Mouse (Mus musculus) adrenal gland (tissue): Measurements from ENCODE around the gene Osbpl5.

Experiments
- intact Hi-C: fragments of 180-260 bp; cut with DNase I; formaldehyde crosslinking; loops from one replicate; pipeline ENCODE4 v1.15.1; 2025

The Osbpl5 gene

DNA sequence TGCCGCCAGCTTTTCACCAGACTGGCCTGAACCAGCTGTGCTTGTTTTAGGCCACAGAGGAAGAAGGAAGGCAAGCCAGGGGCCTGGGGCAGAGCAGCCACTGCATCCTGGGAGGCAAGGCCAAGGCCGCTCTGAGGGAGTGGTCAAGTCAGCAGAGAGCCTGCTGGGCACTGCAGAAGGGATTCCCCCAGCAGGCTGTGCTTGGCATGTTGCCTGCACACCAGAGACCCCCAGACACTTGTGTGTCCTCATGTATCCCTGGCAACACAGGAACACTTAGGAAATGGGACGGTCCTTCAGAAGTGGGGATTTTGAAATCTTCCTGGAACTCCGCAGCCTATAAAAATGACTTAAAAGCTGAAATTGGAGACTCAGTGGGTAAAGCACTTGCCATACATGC is 44.8 kb downstream of the Osbpl5 start:
- intact Hi-C loops, result no loop called here

- intact Hi-C loops, result no loop called here
Measured at GRCm38 (mm10) chr7:143711381-143711780, 45.4 kb downstream of the Osbpl5 start.

- intact Hi-C loops, result no loop called here
Measured at GRCm38 (mm10) chr7:143709395-143709794, 47.4 kb downstream of the Osbpl5 start.

GRCm38 (mm10) chr7:143706697-143707438 is 49.9 kb downstream of the Osbpl5 start:
- intact Hi-C loops, result loop anchor here (1.0 kb wide), 1 partner anchor 41 kb away; no protein-coding TSS in a partner anchor

DNA sequence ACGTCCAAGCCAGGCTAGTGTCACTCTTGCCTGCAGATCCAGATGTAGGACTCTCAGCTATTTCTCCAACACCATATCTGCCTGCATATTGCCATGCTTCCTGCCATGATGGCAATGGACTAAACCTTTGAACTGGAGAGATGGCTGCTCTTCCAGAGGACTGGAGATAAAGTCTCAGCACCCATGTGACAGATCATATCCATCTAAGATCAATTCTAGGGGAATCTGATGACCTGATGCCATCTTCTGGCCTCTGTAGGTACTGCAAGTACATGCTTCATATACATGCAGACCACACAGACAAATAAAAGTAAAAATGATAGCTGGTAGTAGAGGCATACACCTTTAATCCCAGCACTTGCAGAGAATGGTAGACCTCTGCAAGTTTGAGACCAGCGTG is 60.6 kb downstream of the Osbpl5 start:
- intact Hi-C loops, result no loop called here

DNA sequence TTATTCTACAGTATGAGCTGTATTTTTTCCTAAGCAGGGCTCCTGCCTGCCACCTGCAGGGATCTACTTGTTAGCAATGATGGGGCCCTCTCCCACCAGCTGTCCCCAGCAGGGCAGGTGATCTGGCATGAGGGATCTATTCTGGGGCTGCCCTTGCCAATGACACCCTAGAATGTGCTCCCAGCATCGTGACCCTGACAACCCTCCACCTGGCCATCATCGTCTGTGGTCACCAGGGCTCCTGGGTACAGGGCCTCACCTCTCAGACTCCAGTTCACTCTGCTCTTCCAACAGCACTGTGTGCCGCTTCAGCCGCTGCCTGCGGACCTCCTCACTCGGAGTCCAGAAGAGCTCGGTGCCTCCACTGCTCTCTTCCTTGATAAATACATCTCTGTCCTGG is 62.2 kb downstream of the Osbpl5 start:
- intact Hi-C loops, result loop anchor here (1.0 kb wide), 1 partner anchor 110 kb away; no protein-coding TSS in a partner anchor

DNA sequence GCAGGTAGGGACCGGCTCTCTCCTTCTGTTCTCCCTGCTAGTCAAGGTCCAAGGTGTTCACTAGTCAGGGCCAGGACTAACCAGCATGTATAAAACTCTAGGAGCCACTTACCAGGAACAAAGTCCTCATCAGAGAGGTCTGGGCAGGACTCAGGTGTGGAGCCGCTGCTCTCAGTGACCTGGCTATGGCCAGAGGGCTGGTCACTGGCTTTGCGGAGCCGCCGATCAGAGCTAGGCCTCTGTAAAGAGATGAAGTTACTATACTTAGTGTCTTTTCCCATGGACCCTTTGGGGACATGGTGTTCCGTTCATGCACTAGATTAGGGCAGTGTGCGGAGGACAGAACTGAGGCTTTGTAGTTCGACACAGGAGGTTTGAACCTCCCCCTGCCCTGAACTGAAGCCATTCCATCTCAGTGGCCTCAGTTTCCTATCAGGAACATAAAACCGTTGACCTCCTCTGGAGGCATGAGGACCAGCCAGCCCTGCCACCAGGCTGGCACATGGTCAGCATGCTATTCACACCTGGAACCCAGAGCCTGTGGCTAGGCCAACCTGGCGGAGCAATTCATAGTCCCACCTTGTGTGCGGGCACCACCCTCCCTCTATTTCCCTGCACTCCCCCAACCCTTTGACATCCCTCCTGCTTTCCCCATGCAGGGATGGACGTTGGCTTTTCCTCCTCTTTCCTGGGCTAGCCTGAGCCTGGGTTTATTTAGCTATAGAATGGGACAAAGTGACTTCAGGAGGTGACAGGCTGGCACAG is 63.9 kb downstream of the Osbpl5 start:
- intact Hi-C loops, result no loop called here

DNA sequence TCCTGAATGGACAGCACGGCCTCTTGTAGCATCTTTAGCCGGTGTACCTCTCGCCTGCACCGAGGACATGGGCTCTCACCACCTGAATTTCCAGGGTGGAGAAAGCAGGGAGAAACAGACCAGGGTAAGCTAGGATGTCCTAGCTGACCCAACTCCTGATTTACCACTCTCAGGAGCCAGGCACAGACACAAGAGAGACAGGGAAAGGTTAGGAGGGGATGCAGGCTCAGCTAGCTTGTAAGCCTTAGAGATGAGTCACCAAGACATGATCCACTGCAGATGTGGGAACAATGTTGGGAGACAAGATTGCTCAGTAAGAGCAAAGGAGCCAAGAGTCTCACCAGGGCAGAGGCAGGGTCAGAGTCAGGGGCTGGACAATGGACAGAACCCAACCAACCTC is 64.9 kb downstream of the Osbpl5 start:
- intact Hi-C loops, result no loop called here

DNA sequence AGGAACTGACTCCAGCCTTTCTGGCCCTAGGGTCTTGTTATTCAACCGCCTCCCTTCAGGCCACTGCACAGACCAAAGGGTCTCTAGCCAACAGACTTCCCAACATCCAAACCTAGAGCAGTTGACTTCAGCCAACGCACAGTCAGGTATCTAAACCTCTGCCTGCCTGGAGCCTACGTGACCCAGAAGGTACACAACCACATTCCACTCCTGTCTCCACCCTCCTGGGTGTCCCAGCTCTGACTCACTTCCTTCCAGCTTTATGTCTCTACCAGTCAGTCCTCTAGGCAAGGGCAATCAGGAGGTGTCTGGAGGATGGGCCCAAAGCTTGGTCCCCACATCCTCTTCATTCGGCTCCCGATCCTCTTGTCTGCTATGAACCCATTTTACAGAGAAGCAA is 65.6 kb downstream of the Osbpl5 start:
- intact Hi-C loops, result no loop called here

GRCm38 (mm10) chr7:143689946-143690345 is 66.8 kb downstream of the Osbpl5 start:
- intact Hi-C loops, result no loop called here

DNA sequence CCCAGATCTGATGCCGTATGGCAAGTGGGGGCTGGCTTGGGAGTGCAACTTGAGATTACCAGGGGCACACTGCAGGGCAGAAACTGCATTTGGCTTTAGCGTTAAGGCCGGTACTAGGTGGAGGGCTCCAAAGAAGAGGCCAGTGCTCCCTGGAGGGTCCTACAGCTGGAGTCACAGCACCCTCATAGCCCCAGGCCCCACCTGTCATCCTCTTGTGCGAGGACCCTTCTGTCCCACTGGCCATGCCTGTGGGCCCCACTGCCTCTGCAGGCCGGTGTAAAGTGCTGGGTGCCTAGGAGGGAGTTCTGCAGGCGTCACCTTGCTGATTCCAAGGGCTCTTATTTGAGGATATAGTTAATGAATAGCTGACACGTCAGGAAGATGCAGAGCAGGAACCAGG is 67.3 kb downstream of the Osbpl5 start:
- intact Hi-C loops, result no loop called here

- intact Hi-C loops, result loop anchor here (2.0 kb wide), 1 partner anchor 34 kb away; no protein-coding TSS in a partner anchor
Measured at GRCm38 (mm10) chr7:143686676-143687075, 70.1 kb downstream of the Osbpl5 start.

- intact Hi-C loops, result loop anchor here (2.0 kb wide), 1 partner anchor 33 kb away; no protein-coding TSS in a partner anchor
Measured at GRCm38 (mm10) chr7:143686191-143686590, 70.6 kb downstream of the Osbpl5 start.

DNA sequence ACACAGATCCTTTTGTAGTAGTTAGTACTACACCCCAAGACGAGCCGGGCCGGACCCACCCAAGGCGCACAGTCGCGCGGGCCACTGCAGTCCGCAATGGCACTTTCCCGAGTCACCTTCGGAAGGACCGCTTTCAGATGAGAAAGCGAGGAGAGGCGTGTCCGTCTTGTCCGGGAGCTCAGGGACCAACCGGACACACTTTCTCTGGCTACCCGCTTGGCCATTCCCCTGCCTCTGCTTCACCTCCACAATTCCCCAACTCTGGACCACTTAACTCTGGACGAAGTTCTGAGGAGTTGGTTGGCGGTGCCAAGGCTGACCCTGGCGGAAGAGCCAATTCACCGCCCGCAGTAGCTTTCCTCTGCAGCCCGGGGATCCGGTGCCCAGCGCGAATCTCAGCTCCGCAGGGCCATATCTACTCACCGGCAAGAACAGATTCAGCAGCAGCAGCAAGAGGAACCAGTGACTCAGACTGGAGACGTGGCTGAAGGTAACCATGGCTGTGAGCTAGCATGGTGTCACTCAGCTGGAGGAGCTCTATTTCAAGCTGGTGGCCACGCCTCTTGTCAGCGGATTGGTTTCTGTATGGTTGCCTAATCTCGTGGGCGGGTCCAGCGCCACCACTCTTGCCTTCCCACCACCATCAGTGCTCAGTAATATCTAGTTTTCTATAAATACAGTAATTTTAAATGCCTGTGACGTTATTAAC is 71.3 kb downstream of the Osbpl5 start, which contains the start of gene Tnfrsf23:
Tnfrsf23 (minus strand) TSS at position 514 of the 709 bp plus-strand sequence.
- intact Hi-C loops, result loop anchor here (2.0 kb wide), 1 partner anchor 33 kb away; no protein-coding TSS in a partner anchor

DNA sequence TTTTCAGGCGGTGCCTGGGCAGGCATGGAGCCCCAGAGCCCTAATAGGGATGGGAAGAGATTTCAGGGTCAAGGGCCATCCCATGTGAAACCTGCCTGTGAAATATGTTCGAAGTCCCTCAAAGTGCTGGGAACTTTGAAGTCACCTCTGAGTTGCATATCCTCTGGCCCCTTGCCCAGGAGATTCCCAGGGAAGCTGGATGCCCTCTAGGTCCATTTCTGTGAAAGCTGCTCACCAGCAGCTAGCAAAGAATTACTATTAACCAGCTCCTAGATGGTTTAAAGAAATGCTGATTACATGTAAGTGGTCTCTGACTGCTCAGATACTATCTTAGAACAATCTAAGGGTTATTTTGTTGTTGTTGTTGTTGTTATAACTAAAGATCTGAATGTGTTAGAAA is 72.2 kb downstream of the Osbpl5 start:
- intact Hi-C loops, result loop anchor here (5.0 kb wide), 1 partner anchor 42 kb away; no protein-coding TSS in a partner anchor

- intact Hi-C loops, result loop anchor here (5.0 kb wide), 1 partner anchor 39 kb away; no protein-coding TSS in a partner anchor
Measured at GRCm38 (mm10) chr7:143681566-143681965, 75.2 kb downstream of the Osbpl5 start.

GRCm38 (mm10) chr7:143680836-143681235 is 75.9 kb downstream of the Osbpl5 start:
- intact Hi-C loops, result loop anchor here (5.0 kb wide), 1 partner anchor 39 kb away; no protein-coding TSS in a partner anchor

GRCm38 (mm10) chr7:143679650-143680049 is 77.1 kb downstream of the Osbpl5 start:
- intact Hi-C loops, result loop anchor here (5.0 kb wide), 1 partner anchor 37 kb away; no protein-coding TSS in a partner anchor

DNA sequence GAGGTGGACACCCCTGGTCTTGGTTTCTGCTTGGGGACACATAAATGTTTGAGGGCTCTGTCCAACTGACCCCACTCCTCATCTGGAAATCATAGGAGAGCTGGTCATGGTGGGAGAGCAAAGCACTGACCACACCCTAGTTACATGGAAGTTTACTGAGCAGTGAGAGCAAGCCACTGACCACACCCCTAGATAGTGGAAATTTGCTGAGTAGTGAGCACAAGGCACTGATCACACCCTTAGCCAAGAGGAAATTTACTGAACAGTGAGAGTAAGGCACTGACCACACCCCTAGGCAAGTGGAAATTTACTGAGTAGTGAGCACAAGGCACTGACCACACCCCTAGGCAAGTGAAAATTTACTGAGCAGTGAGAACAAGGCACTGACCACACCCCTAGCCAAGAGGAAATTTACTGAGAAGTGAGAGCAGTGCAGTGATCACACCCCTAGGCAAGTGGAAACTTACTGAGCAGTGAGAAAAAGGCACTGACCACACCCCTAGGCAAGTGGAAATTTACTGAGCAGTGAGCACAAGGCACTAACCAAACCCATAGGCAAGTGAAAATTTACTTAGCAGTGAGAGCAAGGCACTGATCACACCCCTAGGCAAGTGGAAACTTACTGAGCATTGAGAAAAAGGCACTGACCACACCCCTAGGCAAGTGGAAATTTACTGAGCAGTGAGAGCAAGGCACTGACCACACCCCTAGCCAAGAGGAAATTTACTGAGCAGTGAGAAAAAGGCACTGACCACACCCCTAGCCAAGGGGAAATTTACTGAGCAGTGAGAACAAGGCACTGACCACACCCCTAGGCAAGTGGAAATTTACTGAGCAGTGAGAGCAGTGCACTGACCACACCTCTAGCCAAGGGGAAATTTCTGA is 90.1 kb downstream of the Osbpl5 start:
- intact Hi-C loops, result no loop called here

DNA sequence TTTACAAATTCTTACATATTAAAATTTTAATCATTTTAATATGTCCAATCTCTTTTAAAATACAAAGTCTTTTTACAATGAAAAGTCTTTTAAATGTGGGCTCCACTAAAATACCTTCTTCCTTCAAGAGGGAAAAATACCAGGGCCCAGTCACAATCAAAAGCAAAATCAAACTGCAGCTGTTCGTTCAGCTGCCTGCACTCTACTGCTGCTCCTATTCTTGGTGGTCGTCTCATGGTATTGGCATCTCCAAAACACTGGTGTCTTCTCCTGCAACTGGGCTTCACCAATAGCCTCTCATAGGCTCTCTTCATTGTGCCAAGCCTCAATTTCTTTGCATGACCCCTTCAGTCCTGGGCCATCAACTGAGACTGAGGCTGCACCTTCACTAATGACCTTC is 93.3 kb downstream of the Osbpl5 start:
- intact Hi-C loops, result no loop called here
